Mouse (Mus musculus) 3T3-L1 (cell line): Measurements from ENCODE around the gene Ppp1r13b.
A peak's percentile ranks its signal among the peaks of the same experiment; 100 is the strongest.

Experiments
- DNase-seq: peaks from one replicate; pipeline ENCODE4 v3.0.0-alpha.2; 2015; ENCODE audit warnings: low read depth, low spot score

Ppp1r13b gene

DNA sequence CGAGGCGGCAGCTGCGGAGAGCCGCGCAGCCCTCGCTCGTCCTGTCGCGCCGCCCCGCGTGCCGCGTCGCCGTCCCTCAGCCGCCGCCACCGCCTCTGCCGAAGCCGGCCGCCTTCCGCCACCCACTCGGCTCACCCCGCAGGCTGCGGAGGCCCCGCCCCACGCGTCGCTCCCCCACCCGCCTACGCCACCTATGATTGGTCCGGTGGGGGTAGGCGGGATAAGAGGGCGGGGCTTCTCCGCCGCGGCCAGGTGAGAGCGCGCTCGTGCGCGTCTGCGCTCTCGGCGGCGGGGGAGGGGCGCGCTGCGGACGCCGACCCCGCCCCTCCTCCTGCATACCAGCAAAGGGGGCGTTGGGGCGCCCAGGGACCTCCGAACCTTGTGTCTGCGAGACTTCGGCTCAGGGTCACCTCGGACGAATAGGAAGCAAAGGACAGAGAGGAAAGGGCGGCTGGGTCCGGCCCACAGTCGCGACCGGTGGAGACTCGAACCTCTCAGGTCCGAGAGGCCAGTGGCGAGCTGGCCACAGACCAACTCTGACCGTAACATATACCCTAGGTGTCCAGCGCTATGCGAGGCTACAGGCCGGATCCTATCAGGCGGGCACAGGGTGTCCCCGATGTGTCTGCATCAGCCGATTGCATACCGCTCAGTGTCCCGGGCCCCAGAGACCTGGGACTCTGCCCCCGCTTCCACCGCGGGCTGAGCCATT is at the start of gene Ppp1r13b:
Gene Ppp1r13b (minus strand): TSS at position 141 of the 712 bp plus-strand sequence.
- peak; percentile 77 for DNase-seq

DNA sequence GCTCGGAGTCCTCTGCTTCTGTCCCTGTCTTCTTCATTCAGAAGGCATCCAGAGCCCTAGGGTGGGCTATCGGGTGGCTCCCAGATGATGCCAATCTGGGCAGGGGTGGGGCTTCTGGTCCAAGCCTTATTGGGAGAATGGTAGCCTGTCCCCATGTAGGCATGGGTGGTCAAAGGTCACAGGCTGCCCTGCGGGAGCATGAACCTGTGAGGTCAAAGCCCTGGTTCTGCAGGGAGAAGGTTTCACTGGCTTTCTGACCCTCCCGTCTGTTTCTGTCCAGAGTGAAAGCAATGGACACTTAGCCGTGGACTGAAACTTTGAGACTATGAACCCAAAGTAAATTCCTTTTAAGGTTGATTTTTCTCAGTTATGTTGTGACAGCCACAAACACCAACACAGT is 48.3 kb upstream of the Ppp1r13b start:
- DNase-seq, result no peak

DNA sequence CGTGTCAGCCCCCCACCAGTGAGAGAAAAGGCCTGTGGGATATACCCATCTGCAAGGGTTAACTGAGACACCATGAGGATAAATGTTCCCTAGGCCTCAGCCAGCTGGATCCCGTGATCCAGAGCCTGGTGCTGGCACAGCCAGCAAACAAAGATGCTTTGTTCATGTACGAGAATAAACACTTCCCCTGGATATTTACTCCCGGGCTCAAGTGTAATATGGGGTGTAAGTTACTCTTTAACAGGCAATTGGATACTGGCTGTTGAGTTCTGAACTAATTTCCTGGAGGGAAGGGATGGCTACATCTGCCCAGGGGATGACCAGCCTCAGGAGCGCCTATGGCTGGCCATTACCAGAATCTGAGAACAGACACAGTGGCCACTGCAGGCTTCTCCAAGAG is 43.8 kb upstream of the Ppp1r13b start:
- no peak for DNase-seq

DNA sequence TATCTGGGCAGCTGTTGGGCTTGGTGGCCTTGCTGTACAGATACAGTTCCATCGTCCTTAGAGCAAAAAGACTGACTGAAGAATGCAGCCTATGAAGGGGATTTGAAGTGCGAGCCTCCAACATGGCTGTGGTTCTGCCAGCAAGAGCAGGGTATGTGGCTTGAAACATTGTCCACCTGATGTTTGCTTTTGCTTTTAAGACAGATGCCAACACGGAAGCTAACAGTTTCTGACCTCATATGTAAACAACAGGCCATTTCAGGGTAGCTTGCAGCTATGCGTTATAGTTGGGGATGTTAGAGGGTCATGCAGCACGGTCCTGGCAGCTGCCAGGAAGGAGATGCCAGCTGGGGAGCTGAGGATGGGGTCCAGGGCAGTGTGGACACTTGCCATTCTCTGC is 42.6 kb upstream of the Ppp1r13b start:
- no peak for DNase-seq

DNA sequence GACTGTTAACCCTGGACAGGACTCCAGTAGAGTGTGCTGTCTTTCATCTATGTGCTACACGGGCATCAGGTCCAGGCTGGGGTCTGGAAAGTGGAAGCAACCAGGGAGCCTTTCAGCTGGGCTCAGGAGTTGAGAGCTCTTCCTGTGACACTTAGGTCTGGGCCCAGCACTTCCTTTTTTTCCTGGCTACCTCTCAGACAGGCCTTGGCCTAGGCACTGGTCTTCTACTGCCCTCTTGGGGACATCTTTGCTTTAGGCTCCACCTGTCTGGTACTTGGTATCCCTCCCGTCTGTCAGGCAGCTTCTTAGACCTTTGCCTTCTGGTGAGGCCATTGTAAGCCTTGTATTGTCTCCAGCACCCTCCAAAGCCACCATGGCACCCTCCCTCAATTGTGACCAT is 38.8 kb upstream of the Ppp1r13b start:
- DNase-seq, result peak; percentile 87

DNA sequence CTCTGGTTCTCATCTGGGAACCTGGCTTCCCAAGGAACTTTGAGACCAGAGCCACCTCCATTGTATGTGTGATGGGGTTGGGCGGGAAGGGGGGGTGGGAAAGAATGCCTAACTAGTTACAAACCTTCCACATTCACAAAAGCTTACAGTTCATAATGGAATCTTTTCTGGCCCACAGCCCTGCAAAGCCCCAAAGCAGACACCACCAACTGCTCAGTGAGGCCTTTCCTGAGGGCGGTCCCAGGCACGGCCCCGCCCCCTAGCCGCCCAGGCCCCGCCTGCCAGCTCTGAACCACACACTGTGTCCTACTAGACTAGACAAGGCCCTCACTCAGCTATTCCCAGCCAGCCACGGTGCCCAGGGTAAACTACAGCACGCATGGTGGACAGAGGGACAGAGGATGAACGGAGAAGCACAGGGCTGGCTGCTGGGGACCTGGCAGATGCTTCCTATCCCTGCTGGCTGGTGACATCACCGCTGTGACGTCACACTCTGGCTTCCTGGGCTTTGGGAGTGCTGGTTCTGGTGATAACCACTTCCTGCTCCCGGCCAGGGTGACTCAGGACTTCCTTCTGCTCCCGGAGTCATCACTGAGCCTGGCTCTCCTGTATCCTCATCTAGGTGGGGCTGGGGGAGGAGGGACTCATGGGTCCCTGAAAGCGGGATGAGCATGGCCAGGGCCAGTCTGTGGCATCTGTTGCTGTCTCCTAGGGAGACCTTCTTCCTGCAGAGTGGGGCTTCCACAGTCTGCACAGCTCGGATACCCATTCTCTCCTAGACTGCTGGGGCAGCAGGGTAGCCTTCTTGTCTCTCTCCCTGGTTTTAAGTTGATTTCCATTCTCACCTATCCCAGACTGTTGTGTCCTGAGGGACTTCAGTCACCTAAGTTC is 38.1 kb upstream of the Ppp1r13b start:
- peak; percentile 68 for DNase-seq

DNA sequence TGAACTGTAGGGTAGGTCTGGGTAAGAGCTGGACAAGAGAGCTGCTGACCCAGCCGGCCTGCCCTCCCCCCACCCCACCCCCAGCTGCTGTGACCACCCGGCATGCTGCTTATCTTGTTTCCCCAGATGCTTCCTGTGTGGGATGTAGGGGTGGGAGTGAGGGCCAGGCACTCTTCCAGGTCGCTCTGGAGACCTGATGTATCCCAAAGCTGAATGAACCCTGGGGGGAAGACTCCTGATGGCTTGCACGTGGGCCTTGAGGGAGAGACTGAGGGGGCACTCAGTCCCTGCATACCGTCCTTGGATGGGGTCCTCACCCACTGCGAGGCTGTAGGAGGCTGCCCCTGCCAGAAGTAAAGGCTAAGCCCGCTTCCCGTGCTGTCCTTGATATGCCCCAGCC is 37.2 kb upstream of the Ppp1r13b start:
- DNase-seq, result peak; percentile 17

DNA sequence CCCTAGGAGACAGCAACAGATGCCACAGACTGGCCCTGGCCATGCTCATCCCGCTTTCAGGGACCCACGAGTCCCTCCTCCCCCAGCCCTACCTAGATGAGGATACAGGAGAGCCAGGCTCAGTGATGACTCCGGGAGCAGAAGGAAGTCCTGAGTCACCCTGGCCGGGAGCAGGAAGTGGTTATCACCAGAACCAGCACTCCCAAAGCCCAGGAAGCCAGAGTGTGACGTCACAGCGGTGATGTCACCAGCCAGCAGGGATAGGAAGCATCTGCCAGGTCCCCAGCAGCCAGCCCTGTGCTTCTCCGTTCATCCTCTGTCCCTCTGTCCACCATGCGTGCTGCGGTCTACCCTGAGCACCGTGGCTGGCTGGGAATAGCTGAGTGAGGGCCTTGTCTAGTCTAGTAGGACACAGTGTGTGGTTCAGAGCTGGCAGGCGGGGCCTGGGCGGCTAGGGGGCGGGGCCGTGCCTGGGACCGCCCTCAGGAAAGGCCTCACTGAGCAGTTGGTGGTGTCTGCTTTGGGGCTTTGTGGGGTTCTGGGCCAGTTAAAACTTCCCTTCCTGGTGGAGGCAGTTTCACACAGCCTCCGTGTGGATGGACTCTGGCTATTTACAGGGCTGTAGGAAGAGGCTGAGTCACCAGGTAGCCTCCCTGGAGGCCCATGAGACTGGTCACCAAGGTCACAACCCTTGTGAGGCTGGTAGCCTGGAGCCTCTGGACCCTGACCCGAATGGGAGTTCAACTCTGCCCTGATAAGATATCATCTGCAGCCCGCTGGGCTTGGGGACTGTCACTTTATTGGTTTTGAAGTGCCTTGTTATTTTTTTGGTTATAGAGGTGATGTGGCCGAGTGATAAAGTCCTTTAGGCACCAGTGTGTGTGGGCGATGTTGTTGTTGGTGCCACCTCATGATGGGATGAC is 36.4 kb upstream of the Ppp1r13b start:
- peak; percentile 66 for DNase-seq

DNA sequence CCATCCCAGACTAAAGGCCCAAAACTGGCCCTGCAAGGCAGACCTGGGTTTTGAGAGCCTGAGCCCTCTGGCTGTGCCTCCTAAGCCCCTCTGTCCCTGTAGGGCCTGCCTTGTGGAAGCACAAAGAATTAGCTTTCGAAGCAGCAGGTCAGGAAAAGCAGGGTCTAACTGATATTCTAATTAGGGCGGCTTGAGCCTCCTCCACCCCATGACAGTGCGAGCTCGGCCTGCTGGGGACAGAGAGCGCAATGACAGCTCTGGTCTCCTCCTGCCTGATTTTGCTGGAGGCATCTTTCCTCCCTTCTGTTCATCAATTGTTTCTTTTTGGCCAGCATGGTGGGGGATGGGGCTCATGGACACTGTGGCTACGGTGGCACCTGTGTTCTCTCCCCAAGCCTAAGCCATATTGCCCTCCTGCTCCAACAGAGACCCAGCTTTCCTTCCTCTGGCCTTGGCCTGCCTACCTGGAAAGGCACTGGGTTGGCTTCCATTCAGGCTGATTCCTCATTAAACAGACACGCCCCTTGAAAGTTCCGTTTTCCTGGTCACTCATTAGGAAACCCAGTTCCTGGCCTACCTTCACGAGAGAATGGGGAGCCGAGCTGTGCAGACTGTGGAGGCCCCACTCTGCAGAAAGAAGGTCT is 35.6 kb upstream of the Ppp1r13b start:
- DNase-seq, result no peak

DNA sequence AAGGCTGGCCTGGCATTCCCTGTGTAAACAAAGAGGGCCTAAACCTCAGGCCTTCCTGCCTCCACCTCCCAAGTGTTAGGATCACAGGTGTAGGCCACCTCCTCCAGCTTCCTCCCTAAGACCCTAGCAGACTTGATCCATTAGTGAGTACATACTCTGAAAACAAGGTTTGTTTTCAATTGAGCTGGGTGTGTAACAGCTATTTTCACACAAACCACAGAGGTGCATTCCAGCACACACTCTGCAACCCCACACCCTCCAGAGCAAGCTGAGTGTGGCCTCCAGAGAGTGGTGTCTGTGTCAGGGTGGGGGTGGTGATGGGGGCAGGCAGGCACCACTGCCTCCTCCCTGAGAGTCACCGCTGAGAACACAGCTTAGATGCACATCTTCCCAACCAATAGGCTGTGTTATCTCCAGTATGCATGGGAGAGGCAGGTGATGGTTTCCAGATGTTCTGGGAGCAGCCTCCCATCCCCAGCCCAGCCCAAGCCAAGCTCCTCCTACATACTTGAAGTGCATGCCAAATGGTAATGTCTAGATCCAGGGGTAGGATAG is 30.8 kb upstream of the Ppp1r13b start:
- peak; percentile 89 for DNase-seq

DNA sequence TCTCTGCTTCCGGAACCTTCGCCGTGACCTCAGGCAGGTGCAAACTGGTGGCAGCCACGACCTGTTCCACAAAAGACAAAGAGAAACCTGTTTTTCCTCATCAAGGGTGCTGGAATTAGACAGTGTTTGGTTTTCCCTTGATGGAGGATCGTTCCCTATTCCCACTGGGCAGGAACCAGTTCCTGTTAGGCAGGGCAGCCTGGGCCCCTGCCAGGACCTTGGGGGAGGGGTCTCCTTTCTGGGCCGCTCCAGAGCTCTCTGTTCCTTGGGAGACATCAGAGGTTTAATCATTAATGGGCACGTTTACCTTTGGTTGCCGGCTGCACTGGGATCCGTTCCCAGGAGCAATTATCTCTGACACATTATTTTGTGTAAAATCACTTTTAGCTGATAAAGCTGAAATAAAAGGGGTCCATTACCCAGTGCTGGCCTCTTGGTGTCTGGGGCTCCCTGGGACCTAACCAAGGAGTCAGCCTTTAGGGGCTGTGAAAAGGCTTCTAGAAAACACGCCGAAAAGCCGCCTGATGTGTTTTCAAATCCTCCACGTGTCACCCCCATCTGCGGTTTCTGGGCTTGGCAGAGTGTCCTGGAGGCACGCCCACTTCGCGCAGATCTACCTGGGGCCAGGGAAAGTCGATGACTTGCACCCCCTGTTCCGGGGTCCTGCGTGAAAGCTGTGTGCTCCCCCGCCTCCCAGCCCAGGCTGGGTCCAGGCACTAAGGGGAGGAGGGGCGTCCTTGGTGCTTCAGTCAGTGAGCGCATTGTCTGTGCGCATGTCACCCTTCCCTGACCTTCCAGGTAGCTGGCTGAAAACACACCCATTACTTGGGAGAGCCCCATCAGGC is 29.0 kb upstream of the Ppp1r13b start:
- peak; percentile 48 for DNase-seq

DNA sequence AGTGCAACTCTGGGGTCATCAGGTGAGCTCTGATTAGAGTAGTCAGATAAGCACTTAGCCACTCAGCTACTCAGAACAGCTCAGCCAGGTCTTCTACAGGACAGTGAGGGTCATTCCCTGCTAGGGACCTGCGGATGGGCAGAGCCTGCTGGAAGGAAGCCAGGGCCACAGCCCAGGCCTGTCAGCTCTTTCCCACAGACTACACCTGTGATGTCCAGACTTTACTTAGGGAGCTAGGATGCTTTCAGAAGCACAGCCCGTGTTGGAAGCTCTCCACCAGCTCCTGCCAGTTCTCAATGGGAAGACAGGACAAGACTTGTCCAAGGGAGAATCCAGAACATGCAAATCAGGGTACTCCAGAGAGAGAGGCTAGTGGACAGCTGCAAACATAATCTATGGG is 26.1 kb upstream of the Ppp1r13b start:
- no peak for DNase-seq

DNA sequence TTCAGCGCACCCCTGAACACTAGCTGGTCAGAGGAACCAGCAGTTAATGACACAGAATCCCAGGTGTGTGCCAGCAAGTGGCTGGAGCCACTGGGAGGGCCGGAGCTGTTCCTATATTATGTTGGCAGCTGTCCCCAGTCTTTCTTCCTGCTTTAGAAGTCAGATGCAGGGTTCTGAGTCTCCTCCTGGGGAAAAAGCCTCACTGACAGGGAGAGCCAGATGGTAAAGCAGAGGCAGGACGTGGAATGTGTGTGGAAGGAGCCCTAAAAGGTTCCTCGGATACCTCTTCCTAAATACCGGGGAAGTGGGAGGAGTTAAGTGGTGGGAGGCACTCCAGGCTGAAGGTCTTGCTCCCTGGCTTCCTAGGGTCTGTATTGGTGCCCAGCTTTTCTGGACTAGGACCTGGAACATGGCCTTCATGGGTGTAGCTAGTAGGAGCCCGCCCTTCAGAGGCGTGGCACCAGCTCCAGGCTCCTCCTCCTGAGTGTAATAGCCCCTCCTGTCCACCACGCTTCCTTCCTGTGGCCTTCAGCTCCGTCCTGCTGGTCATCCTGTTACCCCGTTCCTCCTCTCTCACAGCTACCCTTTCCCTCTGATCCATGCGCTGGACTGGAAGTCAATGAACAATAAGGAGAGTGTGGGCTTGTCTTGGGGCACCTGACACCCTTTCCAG is 25.3 kb upstream of the Ppp1r13b start:
- DNase-seq, result peak; percentile 36

DNA sequence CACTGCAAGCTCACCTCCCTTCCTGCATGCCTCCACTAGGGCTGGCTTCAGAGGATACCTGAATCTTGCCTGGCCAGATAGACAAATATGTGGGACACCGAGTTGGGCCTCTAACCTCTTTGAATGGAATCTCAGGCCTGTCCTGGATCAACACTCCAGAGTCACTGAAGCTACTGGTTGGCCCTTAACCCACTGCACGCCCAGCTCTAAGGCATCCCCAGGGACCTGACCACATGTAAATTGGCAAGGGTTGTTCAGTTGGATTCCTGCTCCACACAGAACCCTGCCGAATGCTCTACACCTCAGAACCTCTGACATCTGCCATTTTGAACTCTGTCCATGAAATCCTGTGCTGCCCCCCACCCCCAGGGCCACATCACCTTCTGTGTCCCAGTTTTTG is 24.6 kb upstream of the Ppp1r13b start:
- DNase-seq, result peak; percentile 83

DNA sequence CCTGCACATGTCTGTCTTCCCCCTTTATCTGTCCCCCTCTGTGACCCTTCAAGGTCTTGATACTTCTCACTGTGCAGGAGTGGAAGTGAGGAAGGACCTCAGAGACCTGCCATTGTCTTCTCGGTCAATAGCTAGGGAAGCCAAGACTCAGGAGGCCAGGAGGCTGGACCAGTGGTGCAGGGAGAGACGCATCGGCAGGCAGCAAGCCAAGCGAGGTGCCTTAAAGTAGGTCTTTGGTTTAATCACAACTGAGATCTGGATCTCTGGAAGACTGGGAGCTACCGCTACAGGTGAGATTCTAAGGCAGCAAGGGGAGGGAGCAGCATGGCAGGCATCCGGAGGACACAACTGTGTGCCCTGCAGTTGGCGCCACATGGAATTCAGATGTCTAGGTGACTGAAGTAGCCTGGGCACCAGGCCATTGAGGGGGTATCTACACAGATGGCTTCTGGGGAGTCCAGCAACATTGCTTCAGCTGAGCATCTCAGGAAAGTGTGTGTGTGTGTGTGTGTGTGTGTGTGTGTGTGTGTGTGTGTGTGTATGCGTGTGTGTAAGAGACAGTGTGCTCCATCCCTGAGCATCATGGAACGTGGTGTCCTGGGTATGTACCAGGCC is 23.6 kb upstream of the Ppp1r13b start:
- DNase-seq, result no peak

DNA sequence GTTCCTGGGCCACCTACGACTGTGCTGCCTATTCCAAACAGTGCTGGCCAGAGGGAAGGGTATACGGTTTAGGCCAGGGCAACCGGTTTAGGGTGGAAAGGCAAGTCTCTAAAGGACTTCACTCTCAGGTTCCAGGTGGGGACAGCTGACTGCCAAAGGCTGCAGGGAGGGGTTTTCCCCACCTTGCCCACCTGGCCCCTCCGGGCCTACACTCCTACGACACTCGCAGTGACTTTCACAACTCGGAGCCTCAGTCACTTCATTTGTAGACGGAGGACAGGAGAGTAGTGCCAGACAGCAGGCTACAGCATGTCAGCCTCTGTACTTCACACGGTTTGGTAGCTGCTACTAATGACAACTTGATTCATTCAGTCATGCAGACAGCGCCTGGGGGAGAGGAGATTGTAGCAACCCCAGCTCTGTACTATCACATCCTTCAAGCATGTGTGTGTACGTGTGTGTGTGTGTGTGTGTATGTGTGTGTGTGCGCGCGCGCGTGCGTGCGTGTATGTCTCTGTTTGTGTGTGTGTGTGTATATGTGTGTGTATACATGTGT is 20.6 kb upstream of the Ppp1r13b start:
- DNase-seq, result no peak

DNA sequence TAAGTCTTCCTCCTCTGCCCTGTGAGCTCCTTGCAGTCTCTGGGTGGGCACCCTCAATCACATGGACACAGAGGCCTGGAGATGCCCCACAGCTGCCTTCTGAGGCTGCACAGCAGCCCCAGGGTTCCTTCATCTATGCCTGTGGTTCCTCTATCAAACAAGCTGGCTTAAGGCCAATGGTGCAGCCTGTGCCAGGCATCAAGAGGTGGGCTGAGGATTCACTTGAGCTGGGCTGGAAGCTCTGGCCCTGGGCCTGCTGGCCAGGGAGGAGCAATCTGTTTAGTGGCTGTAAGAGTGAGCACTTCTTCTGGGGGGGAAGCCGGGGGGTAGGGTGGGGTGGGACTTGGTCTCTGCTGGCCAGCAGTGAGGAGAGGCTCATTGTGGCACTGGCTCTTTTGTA is 19.4 kb upstream of the Ppp1r13b start:
- DNase-seq, result no peak

DNA sequence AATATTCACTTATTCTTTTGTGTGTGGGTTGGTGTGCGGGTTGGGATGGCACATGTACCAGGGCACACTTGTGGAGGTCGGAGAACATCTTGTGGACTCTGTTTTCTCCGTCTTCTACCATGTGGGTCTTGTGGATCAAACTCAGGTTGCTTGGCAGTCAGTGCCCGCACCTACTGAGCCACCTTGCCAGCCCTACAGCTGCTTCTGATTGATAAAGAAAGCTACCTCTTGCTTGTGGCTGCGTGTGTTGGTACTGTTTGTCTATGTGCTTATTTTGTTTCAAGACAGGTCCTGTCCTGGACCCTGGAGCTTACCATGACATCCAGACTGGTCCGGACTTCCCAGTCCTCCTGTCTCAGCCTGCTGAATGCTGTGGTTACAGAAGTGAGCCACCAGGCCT is 15.2 kb upstream of the Ppp1r13b start:
- DNase-seq, result no peak

DNA sequence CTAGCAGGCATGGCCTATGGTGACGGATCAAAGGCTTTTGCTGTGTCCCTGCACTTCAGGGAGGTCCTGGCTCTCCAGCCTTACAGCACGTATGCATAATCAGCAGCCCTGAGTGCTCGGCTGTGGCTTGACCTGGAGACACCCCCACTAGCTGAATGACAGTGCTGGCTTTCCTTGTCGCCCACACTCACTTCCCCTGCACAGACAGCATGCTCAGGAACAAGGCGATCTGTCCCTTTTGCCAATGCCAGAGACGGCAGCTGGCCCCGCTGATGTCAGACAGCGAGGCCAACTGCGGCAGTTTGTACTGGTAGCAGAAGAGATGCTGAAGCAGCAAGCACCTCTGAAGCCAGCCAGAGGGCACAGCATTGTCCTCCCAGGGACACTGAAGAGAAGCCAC is 12.1 kb upstream of the Ppp1r13b start:
- DNase-seq, result no peak
